Mouse (Mus musculus) hindbrain, embryonic 16.5 days (tissue): ENCODE data around the gene Pglyrp2. TPM values are rescaled to one million over a fixed set of nuclear protein-coding genes. Genes with fewer than 3 reads are reported as not detected.

Source experiments
- ATAC-seq: fragments of 200-750 bp; cut with Nextera tagmentation; 2 replicates; pipeline ENCODE4 v1.8.0; 2017; ENCODE audit warnings: moderate TSS enrichment, moderate library complexity
- H3K27ac ChIP-seq: fragments of 300-500 bp; sonication (generic); 2 replicates; pipeline ENCODE4 v1.5.1; 2014; ENCODE audit warnings: low read depth, mild to moderate bottlenecking, control low read depth, low read length, moderate library complexity
- H3K27me3 ChIP-seq: fragments of 300-500 bp; sonication (generic); replicated peaks from 2 replicates; pipeline ENCODE4 v1.6.1; 2014; ENCODE audit warnings: low read length; ENCODE audit not compliant: control insufficient read depth, insufficient read depth
- H3K36me3 ChIP-seq: fragments of 300-500 bp; sonication (generic); 2 replicates; pipeline ENCODE4 v1.6.1; 2014; ENCODE audit warnings: mild to moderate bottlenecking, low read length, moderate library complexity, mixed read lengths; ENCODE audit not compliant: control insufficient read depth, insufficient read depth
- H3K4me1 ChIP-seq: fragments of 300-500 bp; sonication (generic); 2 replicates; pipeline ENCODE4 v1.6.1; 2014; ENCODE audit warnings: low read depth, low read length; ENCODE audit not compliant: control insufficient read depth, insufficient read depth
- H3K4me2 ChIP-seq: fragments of 300-500 bp; sonication (generic); 2 replicates; pipeline ENCODE4 v1.6.1; 2014; ENCODE audit warnings: mild to moderate bottlenecking, low read length, control low read depth, moderate library complexity
- H3K4me3 ChIP-seq: fragments of 300-500 bp; sonication (generic); 2 replicates; pipeline ENCODE4 v1.5.1; 2014; ENCODE audit warnings: mild to moderate bottlenecking, low read length, control low read depth, moderate library complexity
- H3K9ac ChIP-seq: fragments of 300-500 bp; sonication (generic); 2 replicates; pipeline ENCODE4 v1.6.1; 2014; ENCODE audit warnings: low read depth, mild to moderate bottlenecking, control low read depth, low read length, moderate library complexity
- H3K9me3 ChIP-seq: fragments of 300-500 bp; sonication (generic); 2 replicates; pipeline ENCODE4 v1.6.1; 2014; ENCODE audit warnings: mild to moderate bottlenecking, low read length, moderate library complexity; ENCODE audit not compliant: control insufficient read depth
- WGBS: fragments of 180-500 bp; shearing (Covaris S2); extraction: QIAGEN DNeasy Blood & Tissue Kit; methylation state at CpG from one replicate; pipeline ENCODE4 v1.1.7; 2014; 5-methylcytosine and 5-hydroxymethylcytosine counted together
- polyA plus RNA-seq: library from polyadenylated mRNA; unstranded; fragments of >200 nt; fragmentation: Nextera tagmentation; extraction: Ambion mirVana; gene quantifications from 2 replicates; pipeline ENCODE4 v1.2.1, GENCODE M21; 2015

The Pglyrp2 gene
- polyA plus RNA-seq, 1 experiment from 2014 or later = not detected

DNA sequence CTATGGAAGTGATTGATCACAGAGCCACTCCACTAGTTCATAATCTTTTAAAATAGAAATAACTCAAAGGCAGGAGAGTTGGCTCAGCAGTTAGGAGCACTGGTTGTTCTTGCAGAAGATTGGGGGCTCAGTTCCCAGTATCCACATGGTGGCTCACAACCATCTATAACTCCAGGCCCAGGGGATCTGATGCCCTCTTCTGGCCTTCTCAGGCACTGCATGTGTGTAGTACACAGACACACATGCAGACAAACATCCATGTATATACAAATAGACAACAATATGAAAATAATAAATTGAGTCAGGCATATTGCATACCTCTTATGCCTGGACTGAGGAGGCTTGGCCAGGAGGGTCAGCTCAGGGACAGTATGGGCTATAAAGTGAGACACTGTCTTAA, 23.2 kb upstream of the Pglyrp2 start:
- ATAC-seq = no peak
- Histone ChIP-seq H3K4me2 (no peak overlapping the region), H3K27me3 (no peaks in the 10 kb centered on the region), H3K4me3 (no peak overlapping the region), H3K36me3 (no peaks in the 10 kb centered on the region), H3K9ac (no peak overlapping the region), H3K9me3 (no peaks in the 10 kb centered on the region), H3K27ac (no peak overlapping the region), H3K4me1 (no peaks in the 10 kb centered on the region)

DNA sequence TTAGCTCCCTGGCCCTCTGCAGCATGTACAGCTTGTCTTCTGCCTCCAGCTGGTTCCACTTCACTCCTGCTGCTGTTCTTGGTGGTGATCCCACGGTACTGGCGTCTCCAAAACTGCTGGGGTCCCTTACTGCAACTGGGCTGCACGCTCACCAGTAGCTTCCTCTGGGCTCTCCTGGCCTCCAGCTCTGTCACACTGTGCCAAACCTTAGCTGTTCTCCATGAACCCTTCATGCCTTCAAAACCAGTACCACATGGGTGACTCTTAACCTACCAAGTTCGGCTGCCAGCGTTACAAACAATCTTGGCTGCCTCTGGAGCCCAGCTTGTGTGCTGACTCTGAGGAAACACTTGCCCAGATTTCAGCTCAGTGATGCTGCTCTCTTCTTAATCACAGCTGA, 21.0 kb upstream of the Pglyrp2 start:
- no peak for ATAC-seq
- H3K9ac ChIP-seq = no peak overlapping the region
- no peak overlapping the region for H3K27ac ChIP-seq
- no peaks in the 10 kb centered on the region for H3K27me3 ChIP-seq
- 83% methylated on average over 5 of the region's 5 CpGs for WGBS
- H3K4me1 ChIP-seq = no peaks in the 10 kb centered on the region
- H3K36me3 ChIP-seq = no peaks in the 10 kb centered on the region
- no peak overlapping the region for H3K4me3 ChIP-seq
- no peaks in the 10 kb centered on the region for H3K9me3 ChIP-seq
- H3K4me2 ChIP-seq = no peak overlapping the region

DNA sequence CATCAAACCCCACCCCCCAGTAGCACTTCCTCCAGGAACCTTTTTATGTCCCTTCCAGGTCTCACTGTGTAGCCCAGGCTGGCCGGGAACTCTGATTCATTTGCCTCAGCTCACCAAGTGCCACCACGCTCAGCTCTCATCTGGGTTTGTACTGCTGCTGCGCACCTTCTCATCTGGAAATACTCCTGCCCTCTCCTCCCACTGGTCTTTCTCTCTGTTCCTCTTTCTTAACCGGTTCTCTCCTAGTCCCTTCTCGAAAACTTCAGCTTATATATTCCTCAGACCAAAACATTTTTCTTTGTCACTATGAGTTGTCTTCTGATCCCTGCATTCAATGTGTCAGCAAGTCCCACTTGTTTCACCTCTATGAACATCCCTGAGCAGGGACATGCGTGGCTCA, 19.3 kb upstream of the Pglyrp2 start:
- Histone ChIP-seq H3K4me2 (no peak overlapping the region), H3K9me3 (no peaks in the 10 kb centered on the region), H3K27me3 (no peaks in the 10 kb centered on the region), H3K4me1 (no peaks in the 10 kb centered on the region), H3K9ac (no peak overlapping the region), H3K27ac (no peak overlapping the region), H3K36me3 (no peaks in the 10 kb centered on the region), H3K4me3 (no peak overlapping the region)
- 79% methylated on average over 6 of the region's 6 CpGs for WGBS
- ATAC-seq = no peak

DNA sequence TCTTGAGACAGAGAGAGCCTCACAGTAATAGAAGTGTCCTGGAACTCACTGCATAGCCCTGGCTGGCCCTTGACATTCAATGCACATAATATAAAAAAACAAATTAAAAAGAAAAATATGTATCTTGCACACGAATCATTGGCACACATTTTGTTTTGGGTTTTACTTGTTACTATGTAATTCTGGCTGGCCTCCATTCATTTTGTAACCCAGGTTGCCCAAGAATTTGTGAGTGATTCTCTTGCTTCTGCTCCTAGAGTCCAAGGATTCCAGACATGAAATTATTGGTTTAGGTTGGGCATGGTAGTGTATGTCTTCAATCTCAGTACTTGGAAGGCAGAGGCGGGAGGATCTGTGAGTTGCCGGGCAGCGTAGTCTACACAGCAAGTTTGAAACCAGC, 13.1 kb upstream of the Pglyrp2 start:
- Histone ChIP-seq H3K27ac (no peak overlapping the region), H3K9me3 (no peaks in the 10 kb centered on the region), H3K4me2 (no peak overlapping the region), H3K9ac (no peak overlapping the region), H3K4me3 (no peak overlapping the region), H3K27me3 (no peaks in the 10 kb centered on the region), H3K4me1 (no peaks in the 10 kb centered on the region), H3K36me3 (no peaks in the 10 kb centered on the region)
- WGBS = 89% methylated on average over 4 of the region's 4 CpGs
- no peak for ATAC-seq

DNA sequence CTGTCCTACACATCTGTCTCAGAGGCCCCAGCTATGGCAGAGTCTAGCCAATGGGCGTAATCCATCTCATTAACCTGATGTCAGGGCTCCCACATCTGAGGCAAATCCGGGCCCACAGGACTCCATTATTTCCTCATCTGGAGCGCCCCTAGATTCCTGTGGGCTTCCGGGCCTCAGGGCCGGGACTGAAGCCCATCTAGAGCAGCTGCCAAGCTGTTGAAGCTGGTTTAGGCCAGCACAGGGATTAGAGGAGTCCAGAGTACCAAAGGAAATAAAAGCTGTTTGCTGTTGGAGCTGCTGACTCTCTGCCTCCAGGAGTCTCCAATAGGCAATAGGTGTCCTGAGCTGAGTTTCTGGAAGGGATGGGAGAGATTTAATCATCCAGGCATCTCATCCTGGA, 11.2 kb upstream of the Pglyrp2 start:
- no peak overlapping the region for H3K9ac ChIP-seq
- WGBS = 68% methylated on average over 5 of the region's 5 CpGs
- no peak overlapping the region for H3K4me2 ChIP-seq
- no peaks in the 10 kb centered on the region for H3K4me1 ChIP-seq
- H3K36me3 ChIP-seq = no peaks in the 10 kb centered on the region
- H3K4me3 ChIP-seq = no peak overlapping the region
- no peaks in the 10 kb centered on the region for H3K27me3 ChIP-seq
- no peak for ATAC-seq
- H3K27ac ChIP-seq = no peak overlapping the region
- no peaks in the 10 kb centered on the region for H3K9me3 ChIP-seq

GRCm38 (mm10) chr17:32434324-32434723, 10.4 kb upstream of the Pglyrp2 start:
- Histone ChIP-seq H3K9me3 (no peaks in the 10 kb centered on the region), H3K27ac (no peak overlapping the region), H3K4me2 (no peak overlapping the region), H3K4me3 (no peak overlapping the region), H3K4me1 (no peaks in the 10 kb centered on the region), H3K9ac (no peak overlapping the region), H3K27me3 (no peaks in the 10 kb centered on the region), H3K36me3 (no peaks in the 10 kb centered on the region)
- no peak for ATAC-seq
- 73% methylated on average over 4 of the region's 4 CpGs for WGBS

- H3K4me1 ChIP-seq = no peaks in the 10 kb centered on the region
- WGBS = 58% methylated on average over 3 of the region's 3 CpGs
- no peaks in the 10 kb centered on the region for H3K27me3 ChIP-seq
- H3K4me3 ChIP-seq = no peak overlapping the region
- no peak for ATAC-seq
- H3K9ac ChIP-seq = no peak overlapping the region
- H3K9me3 ChIP-seq = no peaks in the 10 kb centered on the region
- no peaks in the 10 kb centered on the region for H3K36me3 ChIP-seq
- H3K4me2 ChIP-seq = no peak overlapping the region
- H3K27ac ChIP-seq = no peak overlapping the region
These were observed 8.0 kb upstream of the Pglyrp2 start for GRCm38 (mm10) chr17:32431972-32432371.

DNA sequence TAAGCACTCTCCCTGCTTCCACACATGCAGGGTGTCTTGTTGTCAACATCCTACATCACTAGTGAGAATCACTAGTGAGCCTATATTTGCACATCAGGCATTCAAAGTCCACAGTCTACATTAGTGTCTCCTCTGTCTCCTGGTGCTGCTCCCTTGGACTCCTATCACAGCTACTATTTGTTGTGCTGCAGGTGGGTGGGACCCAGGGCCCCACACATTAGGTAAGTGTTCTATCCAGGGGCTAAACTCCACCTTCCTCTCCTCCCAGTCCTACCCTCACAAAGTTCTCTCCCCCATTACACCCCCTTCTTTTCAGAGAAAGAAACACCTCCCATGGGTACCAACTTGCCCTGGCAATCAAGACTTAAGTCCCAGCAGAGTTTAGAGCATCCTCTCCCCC, 2.6 kb upstream of the Pglyrp2 start:
- H3K9me3 ChIP-seq = no peaks in the 10 kb centered on the region
- H3K27ac ChIP-seq = no peak overlapping the region
- H3K9ac ChIP-seq = no peak overlapping the region
- no peaks in the 10 kb centered on the region for H3K27me3 ChIP-seq
- H3K4me2 ChIP-seq = no peak overlapping the region
- no peaks in the 10 kb centered on the region for H3K36me3 ChIP-seq
- H3K4me1 ChIP-seq = no peaks in the 10 kb centered on the region
- no peak overlapping the region for H3K4me3 ChIP-seq
- no peak for ATAC-seq

GRCm38 (mm10) chr17:32420781-32421180, 3.2 kb downstream of the Pglyrp2 start:
- 85% methylated on average over 8 of the region's 8 CpGs for WGBS
- Histone ChIP-seq H3K4me3 (no peak overlapping the region), H3K27me3 (no peaks in the 10 kb centered on the region; the same call in 1 of the 2 replicates), H3K27ac (no peak overlapping the region), H3K4me2 (no peak overlapping the region), H3K9me3 (no peaks in the 10 kb centered on the region), H3K9ac (no peak overlapping the region), H3K36me3 (no peaks in the 10 kb centered on the region), H3K4me1 (no peaks in the 10 kb centered on the region)
- no peak for ATAC-seq

GRCm38 (mm10) chr17:32419989-32420388, 4.0 kb downstream of the Pglyrp2 start:
- WGBS = 85% methylated on average over 2 of the region's 2 CpGs
- Histone ChIP-seq H3K4me3 (no peak overlapping the region), H3K9me3 (no peaks in the 10 kb centered on the region), H3K27ac (no peak overlapping the region), H3K4me2 (no peak overlapping the region), H3K27me3 (no peaks in the 10 kb centered on the region; the same call in 1 of the 2 replicates), H3K4me1 (no peaks in the 10 kb centered on the region), H3K36me3 (no peaks in the 10 kb centered on the region), H3K9ac (no peak overlapping the region)
- no peak for ATAC-seq
